Mouse (Mus musculus) intestine, embryonic 15.5 days (tissue): ENCODE measurements around the gene D430019H16Rik. TPM values are rescaled to one million over a fixed set of nuclear protein-coding genes. Genes with fewer than 3 reads are reported as not detected.

Experiments used
- ATAC-seq: fragments of 200-750 bp; cut with Nextera tagmentation; 2 replicates; pipeline ENCODE4 v1.8.0; 2017; ENCODE audit warnings: moderate TSS enrichment, moderate library complexity
- H3K27ac ChIP-seq: fragments of 300-500 bp; sonication (generic); 2 replicates; pipeline ENCODE4 v1.5.1; 2015; ENCODE audit warnings: mild to moderate bottlenecking, inconsistent platforms
- H3K27me3 ChIP-seq: fragments of 300-500 bp; sonication (generic); replicated peaks from 2 replicates; pipeline ENCODE4 v1.6.1; 2015; ENCODE audit warnings: inconsistent platforms
- H3K36me3 ChIP-seq: fragments of 300-500 bp; sonication (generic); 2 replicates; pipeline ENCODE4 v1.6.1; 2015; ENCODE audit warnings: inconsistent platforms
- H3K4me1 ChIP-seq: fragments of 300-500 bp; sonication (generic); replicated peaks from 2 replicates; pipeline ENCODE4 v1.6.1; 2015; ENCODE audit warnings: inconsistent platforms
- H3K4me2 ChIP-seq: fragments of 300-500 bp; sonication (generic); replicated peaks from 2 replicates; pipeline ENCODE4 v1.6.1; 2015; ENCODE audit warnings: mild to moderate bottlenecking, inconsistent platforms
- H3K4me3 ChIP-seq: fragments of 300-500 bp; sonication (generic); replicated peaks from 2 replicates; pipeline ENCODE4 v1.5.1; 2015; ENCODE audit warnings: inconsistent platforms
- H3K9ac ChIP-seq: fragments of 300-500 bp; sonication (generic); 2 replicates; pipeline ENCODE4 v1.6.1; 2015; ENCODE audit warnings: inconsistent platforms
- H3K9me3 ChIP-seq: fragments of 300-500 bp; sonication (generic); 2 replicates; pipeline ENCODE4 v1.6.1; 2016; ENCODE audit warnings: inconsistent platforms
- WGBS: fragments of 180-500 bp; shearing (Covaris S2); methylation state at CpG from one replicate; pipeline ENCODE4 v1.1.7; 2015; 5-methylcytosine and 5-hydroxymethylcytosine counted together
- polyA plus RNA-seq: library from polyadenylated mRNA; unstranded; fragments of >200 nt; fragmentation: Nextera tagmentation; extraction: Ambion mirVana; gene quantifications from 2 replicates; pipeline ENCODE4 v1.2.1, GENCODE M21; 2015

The D430019H16Rik gene
- 0.78 and 1.4 TPM in 2 replicates for polyA plus RNA-seq

GRCm38 (mm10) chr12:105453670-105454257 lies at the start of gene D430019H16Rik:
TSS of gene D430019H16Rik (plus strand) at chr12:105453856.
- Histone ChIP-seq H3K9me3 (no peaks in the 10 kb centered on the region), H3K4me3 (peak within 1 kb of the TSS; percentile 60), H3K27me3 (no peaks in the 10 kb centered on the region), H3K27ac (no peak within 1 kb of the TSS), H3K36me3 (no peaks in the 10 kb centered on the region), H3K4me1 (peaks cover 16% of the 10 kb centered on the region; the same call in 1 of the 2 replicates), H3K4me2 (peak within 1 kb of the TSS; percentile 95), H3K9ac (peak within 1 kb of the TSS; percentile 57)
- peak; percentile 91 for ATAC-seq
- WGBS: under 1% methylated on average over 38 of the region's 38 CpGs

GRCm38 (mm10) chr12:105406008-105406407 lies 47.6 kb upstream of the D430019H16Rik start:
- no peak overlapping the region for H3K27ac ChIP-seq
- H3K9me3 ChIP-seq: no peaks in the 10 kb centered on the region
- H3K4me3 ChIP-seq: no peak overlapping the region
- no peak overlapping the region for H3K4me2 ChIP-seq
- no peaks in the 10 kb centered on the region for H3K27me3 ChIP-seq
- no peak for ATAC-seq
- no peak overlapping the region for H3K9ac ChIP-seq
- no peaks in the 10 kb centered on the region for H3K36me3 ChIP-seq
- H3K4me1 ChIP-seq: no peaks in the 10 kb centered on the region
- WGBS: 45% methylated on average over 6 of the region's 6 CpGs

- ATAC-seq: no peak
- no peak overlapping the region for H3K27ac ChIP-seq
- WGBS: 87% methylated on average over 8 of the region's 8 CpGs
These were observed 39.7 kb upstream of the D430019H16Rik start for GRCm38 (mm10) chr12:105413909-105414308.

GRCm38 (mm10) chr12:105420476-105420875 lies 33.2 kb upstream of the D430019H16Rik start:
- Histone ChIP-seq H3K4me1 (no peaks in the 10 kb centered on the region), H3K9me3 (no peaks in the 10 kb centered on the region), H3K9ac (no peak overlapping the region), H3K27me3 (no peaks in the 10 kb centered on the region), H3K4me2 (no peak overlapping the region), H3K4me3 (no peak overlapping the region), H3K27ac (no peak overlapping the region), H3K36me3 (no peaks in the 10 kb centered on the region)
- 31% methylated on average over 6 of the region's 6 CpGs for WGBS
- ATAC-seq: no peak

More at GRCm38 (mm10) chr12:105413909-105414308, 39.7 kb upstream of the D430019H16Rik start:
- no peak overlapping the region for H3K4me2 ChIP-seq
- H3K27me3 ChIP-seq: no peaks in the 10 kb centered on the region
- H3K4me1 ChIP-seq: no peaks in the 10 kb centered on the region
- H3K4me3 ChIP-seq: no peak overlapping the region
- H3K36me3 ChIP-seq: no peaks in the 10 kb centered on the region
- H3K9me3 ChIP-seq: no peaks in the 10 kb centered on the region
- H3K9ac ChIP-seq: no peak overlapping the region

GRCm38 (mm10) chr12:105426541-105426940 lies 27.1 kb upstream of the D430019H16Rik start:
- WGBS: 71% methylated on average over 7 of the region's 7 CpGs
- Histone ChIP-seq H3K36me3 (no peaks in the 10 kb centered on the region), H3K4me3 (no peak overlapping the region), H3K4me1 (no peaks in the 10 kb centered on the region), H3K9me3 (no peaks in the 10 kb centered on the region), H3K4me2 (no peak overlapping the region), H3K27ac (no peak overlapping the region), H3K27me3 (no peaks in the 10 kb centered on the region), H3K9ac (no peak overlapping the region)
- ATAC-seq: no peak

- H3K9ac ChIP-seq: no peak overlapping the region
- H3K27ac ChIP-seq: no peak overlapping the region
- no peak overlapping the region; the same call in 1 of the 2 replicates for H3K4me2 ChIP-seq
- H3K36me3 ChIP-seq: no peaks in the 10 kb centered on the region
- ATAC-seq: peak; percentile 81
- H3K9me3 ChIP-seq: no peaks in the 10 kb centered on the region
- no peaks in the 10 kb centered on the region for H3K27me3 ChIP-seq
- WGBS: 22% methylated on average over 10 of the region's 10 CpGs
- no peak overlapping the region for H3K4me3 ChIP-seq
- H3K4me1 ChIP-seq: no peaks in the 10 kb centered on the region
These were observed 26.5 kb upstream of the D430019H16Rik start for GRCm38 (mm10) chr12:105427039-105427757.

- no peaks in the 10 kb centered on the region for H3K4me1 ChIP-seq
- no peaks in the 10 kb centered on the region for H3K27me3 ChIP-seq
- no peak for ATAC-seq
- no peak overlapping the region for H3K4me3 ChIP-seq
- no peak overlapping the region for H3K27ac ChIP-seq
- H3K4me2 ChIP-seq: no peak overlapping the region
- no peaks in the 10 kb centered on the region for H3K36me3 ChIP-seq
- WGBS: 45% methylated on average over 3 of the region's 3 CpGs
- H3K9me3 ChIP-seq: no peaks in the 10 kb centered on the region
- H3K9ac ChIP-seq: no peak overlapping the region
These were observed 21.8 kb upstream of the D430019H16Rik start for GRCm38 (mm10) chr12:105431872-105432271.

- no peaks in the 10 kb centered on the region for H3K36me3 ChIP-seq
- WGBS: 48% methylated on average over 3 of the region's 3 CpGs
- no peaks in the 10 kb centered on the region for H3K27me3 ChIP-seq
- no peak overlapping the region for H3K4me3 ChIP-seq
- H3K9ac ChIP-seq: no peak overlapping the region
- ATAC-seq: no peak
- no peak overlapping the region for H3K27ac ChIP-seq
- no peaks in the 10 kb centered on the region for H3K9me3 ChIP-seq
- no peak overlapping the region for H3K4me2 ChIP-seq
- H3K4me1 ChIP-seq: no peaks in the 10 kb centered on the region
These were observed 20.8 kb upstream of the D430019H16Rik start for GRCm38 (mm10) chr12:105432807-105433206.

- no peaks in the 10 kb centered on the region for H3K36me3 ChIP-seq
- H3K4me3 ChIP-seq: no peak overlapping the region
- no peak for ATAC-seq
- H3K27ac ChIP-seq: no peak overlapping the region
- no peaks in the 10 kb centered on the region for H3K27me3 ChIP-seq
- no peaks in the 10 kb centered on the region for H3K9me3 ChIP-seq
- H3K4me1 ChIP-seq: no peaks in the 10 kb centered on the region
- WGBS: 31% methylated on average over 5 of the region's 5 CpGs
- no peak overlapping the region for H3K9ac ChIP-seq
- H3K4me2 ChIP-seq: no peak overlapping the region
These were observed 15.4 kb upstream of the D430019H16Rik start for GRCm38 (mm10) chr12:105438259-105438658.

- no peaks in the 10 kb centered on the region for H3K9me3 ChIP-seq
- H3K27ac ChIP-seq: no peak overlapping the region
- H3K4me3 ChIP-seq: no peak overlapping the region
- no peaks in the 10 kb centered on the region for H3K36me3 ChIP-seq
- no peaks in the 10 kb centered on the region for H3K4me1 ChIP-seq
- H3K27me3 ChIP-seq: no peaks in the 10 kb centered on the region
- 69% methylated on average over 6 of the region's 6 CpGs for WGBS
- no peak overlapping the region for H3K9ac ChIP-seq
- no peak overlapping the region for H3K4me2 ChIP-seq
- no peak for ATAC-seq
These were observed 13.7 kb upstream of the D430019H16Rik start for GRCm38 (mm10) chr12:105439976-105440375.

GRCm38 (mm10) chr12:105443569-105443968 lies 10.1 kb upstream of the D430019H16Rik start:
- Histone ChIP-seq H3K36me3 (no peaks in the 10 kb centered on the region), H3K4me1 (no peaks in the 10 kb centered on the region), H3K27ac (no peak overlapping the region), H3K9me3 (no peaks in the 10 kb centered on the region), H3K27me3 (no peaks in the 10 kb centered on the region), H3K4me2 (no peak overlapping the region), H3K9ac (no peak overlapping the region), H3K4me3 (no peak overlapping the region)
- 60% methylated on average over 5 of the region's 5 CpGs for WGBS
- no peak for ATAC-seq

GRCm38 (mm10) chr12:105445767-105446166 lies 7.9 kb upstream of the D430019H16Rik start:
- no peak for ATAC-seq
- Histone ChIP-seq H3K4me3 (no peak overlapping the region), H3K4me1 (no peaks in the 10 kb centered on the region), H3K9me3 (no peaks in the 10 kb centered on the region), H3K4me2 (no peak overlapping the region), H3K9ac (no peak overlapping the region), H3K36me3 (no peaks in the 10 kb centered on the region), H3K27ac (no peak overlapping the region), H3K27me3 (no peaks in the 10 kb centered on the region)
- WGBS: 66% methylated on average over 6 of the region's 6 CpGs

GRCm38 (mm10) chr12:105449239-105449638 lies 4.4 kb upstream of the D430019H16Rik start:
- Histone ChIP-seq H3K9me3 (no peaks in the 10 kb centered on the region), H3K4me2 (no peak overlapping the region), H3K9ac (no peak overlapping the region)

More at GRCm38 (mm10) chr12:105449239-105449638, 4.4 kb upstream of the D430019H16Rik start:
- Histone ChIP-seq H3K4me3 (no peak overlapping the region), H3K36me3 (no peaks in the 10 kb centered on the region), H3K27ac (no peak overlapping the region), H3K27me3 (no peaks in the 10 kb centered on the region), H3K4me1 (peaks cover 10% of the 10 kb centered on the region; the same call in 1 of the 2 replicates)
- WGBS: 78% methylated on average over 4 of the region's 4 CpGs
- ATAC-seq: no peak
